Mouse (Mus musculus) hindbrain, embryonic 14.5 days (tissue): ENCODE results near the gene Abcb7. TPM values are rescaled to one million over a fixed set of nuclear protein-coding genes. Genes with fewer than 3 reads are reported as not detected.

Experiments used
- polyA plus RNA-seq: library from polyadenylated mRNA; unstranded; fragments of >200 nt; fragmentation: Nextera tagmentation; extraction: Ambion mirVana; gene quantifications from 2 replicates; pipeline ENCODE4 v1.2.1, GENCODE M21; 2014

Gene Abcb7
- polyA plus RNA-seq, 1 experiment from 2014 or later: 11.3 TPM

Other genes starting within 250 kb of the Abcb7 start
- 16.2 and 17.5 TPM in 2 replicates for gene Nexmif, start 212.7 kb downstream of the Abcb7 start, polyA plus RNA-seq
- gene Uprt, start 69.0 kb upstream of the Abcb7 start, polyA plus RNA-seq: 2.6 and 3.1 TPM in 2 replicates